Mouse (Mus musculus): ENCODE measurements around the gene Myrip. TPM values are rescaled to one million over a fixed set of nuclear protein-coding genes. Genes with fewer than 3 reads are reported as not detected.
"Not testable (repeated sequence)": the region's sequence is repeated elsewhere in the genome, so short reads cannot be mapped to it uniquely, and the experiment has no call there.

The Myrip gene
- total RNA-seq (2015) (0.46 TPM in 1 of 2 replicates, not detected in the other), total RNA-seq (2017) (not detected in 2 replicates)

DNA sequence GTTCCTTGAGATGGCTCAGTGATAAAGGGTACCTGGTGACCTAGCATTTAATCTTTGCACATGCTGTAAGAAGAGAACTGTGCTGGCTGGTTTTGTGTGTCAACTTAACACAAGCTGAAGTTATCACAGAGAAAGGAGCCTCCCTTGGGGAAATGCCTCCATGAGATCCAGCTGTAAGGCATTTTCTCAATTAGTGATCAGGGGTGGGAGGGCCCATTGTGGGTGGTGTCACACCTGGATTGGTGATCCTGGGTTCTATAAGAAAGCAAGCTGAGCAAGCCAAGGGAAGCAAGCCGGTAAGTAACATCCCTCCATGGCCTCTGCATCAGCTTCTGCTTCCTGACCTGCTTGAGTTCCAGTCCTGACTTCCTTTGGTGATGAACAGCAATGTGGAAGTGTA, at the start of gene Myrip:
Myrip (plus strand) TSS at position 301 of the 400 bp plus-strand sequence.
- not testable (repeated sequence) for ATAC-seq (ENCODE audit: poor library complexity, severe bottlenecking)

GRCm38 (mm10) chr9:120259805-120260204, 41.5 kb upstream of the Myrip start:
- ATAC-seq (ENCODE audit: poor library complexity, severe bottlenecking), result peak; percentile 98

- ATAC-seq (ENCODE audit: poor library complexity, severe bottlenecking), result no peak
These were observed 37.3 kb upstream of the Myrip start for GRCm38 (mm10) chr9:120263994-120264393.

- ATAC-seq (ENCODE audit: poor library complexity, severe bottlenecking), result no peak
These were observed 28.2 kb upstream of the Myrip start for GRCm38 (mm10) chr9:120273083-120273482.

DNA sequence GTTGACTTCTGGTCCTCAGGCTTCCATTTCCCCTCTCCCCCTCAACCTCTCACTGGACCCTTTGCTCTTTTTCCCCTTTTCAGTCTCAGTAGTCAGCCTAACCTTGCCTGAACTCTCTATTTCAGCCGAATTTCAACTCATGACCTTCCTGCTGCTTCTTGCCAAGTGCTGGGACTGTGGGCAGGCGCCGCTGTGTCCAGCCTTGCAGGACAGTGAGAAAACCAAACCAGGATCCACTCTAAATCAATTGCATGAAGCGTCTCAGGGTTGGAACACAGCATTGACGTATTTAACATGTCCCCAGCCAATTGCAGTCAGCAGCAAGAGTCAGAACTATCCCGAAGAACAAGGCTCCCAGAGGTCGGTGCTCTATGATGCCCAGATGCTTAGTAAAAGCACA, 26.1 kb upstream of the Myrip start:
- no peak for ATAC-seq (ENCODE audit: poor library complexity, severe bottlenecking)

DNA sequence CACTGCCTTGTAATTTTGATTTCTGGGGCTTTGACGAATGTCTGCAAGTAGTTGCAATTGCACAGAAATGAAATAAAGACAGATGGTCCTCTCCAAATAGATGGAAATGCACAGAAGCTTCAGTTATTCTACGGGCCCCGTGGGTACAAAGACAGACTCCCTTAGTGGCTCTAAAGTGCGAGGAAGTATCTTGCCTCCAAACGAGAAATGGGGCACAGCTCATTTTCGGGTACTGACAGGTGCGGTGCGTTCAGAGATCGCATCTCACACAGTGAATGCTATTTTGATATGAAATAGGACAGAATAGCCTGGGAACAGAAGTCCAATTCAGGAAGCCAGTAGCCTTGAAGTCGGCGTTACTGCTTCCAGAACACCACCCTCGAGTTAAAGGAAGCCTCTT, 20.2 kb upstream of the Myrip start:
- no peak for ATAC-seq (ENCODE audit: poor library complexity, severe bottlenecking)

DNA sequence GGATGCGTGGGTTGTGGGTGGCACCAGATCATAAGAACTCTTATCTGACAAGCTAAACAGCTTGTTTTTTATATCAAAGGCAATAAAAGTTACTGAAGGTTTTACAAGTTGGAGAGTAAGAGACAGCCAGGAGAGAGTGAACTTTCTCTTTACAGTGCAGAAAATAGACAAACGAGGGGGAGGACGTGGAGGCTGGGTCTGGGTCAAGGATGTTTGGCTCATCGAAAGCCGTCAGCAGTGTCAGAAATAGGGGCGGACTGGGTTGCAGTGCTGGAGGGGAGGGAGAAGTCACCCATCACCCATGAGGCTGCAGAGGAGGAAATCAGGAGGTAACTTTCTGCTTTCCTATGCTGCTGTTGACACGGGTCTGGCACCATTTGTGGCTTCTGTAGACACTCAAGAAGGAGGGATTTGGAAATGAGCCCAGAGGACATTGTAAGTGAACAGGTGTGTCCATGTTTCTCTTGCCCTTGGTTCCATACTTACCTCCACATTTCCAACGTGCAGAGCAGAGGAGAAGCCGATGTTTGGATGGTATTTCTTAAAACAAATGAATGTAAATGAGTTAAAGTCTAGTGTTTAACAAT, 18.8 kb upstream of the Myrip start:
- no peak for ATAC-seq (ENCODE audit: poor library complexity, severe bottlenecking)

- ATAC-seq (ENCODE audit: poor library complexity, severe bottlenecking), result no peak
These were observed 17.8 kb upstream of the Myrip start for GRCm38 (mm10) chr9:120283556-120283955.

- no peak for ATAC-seq (ENCODE audit: poor library complexity, severe bottlenecking)
These were observed 13.3 kb upstream of the Myrip start for GRCm38 (mm10) chr9:120288011-120288410.

GRCm38 (mm10) chr9:120290375-120290774, 10.9 kb upstream of the Myrip start:
- ATAC-seq (ENCODE audit: poor library complexity, severe bottlenecking), result no peak

- ATAC-seq (ENCODE audit: poor library complexity, severe bottlenecking), result no peak
These were observed 8.8 kb upstream of the Myrip start for GRCm38 (mm10) chr9:120292488-120292887.

DNA sequence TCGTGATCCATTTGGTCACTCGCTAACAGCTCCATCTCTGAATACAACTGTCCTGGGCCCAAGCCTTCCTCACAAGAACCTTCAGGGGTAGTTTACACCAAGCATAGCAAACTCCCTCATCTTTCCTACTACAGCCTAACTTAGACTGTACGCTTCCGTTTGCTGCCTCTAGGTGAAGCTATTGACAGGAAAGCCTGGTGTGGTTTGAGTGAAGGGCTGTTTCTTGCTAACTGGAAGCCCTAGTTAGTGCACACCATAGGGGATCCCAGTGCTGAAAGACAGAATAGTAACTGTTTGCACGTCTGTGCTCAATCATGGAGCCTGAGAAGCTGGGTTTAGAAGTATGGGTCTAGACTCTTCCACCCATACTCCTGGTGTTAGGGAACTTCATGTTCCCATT, 5.8 kb upstream of the Myrip start:
- no peak for ATAC-seq (ENCODE audit: poor library complexity, severe bottlenecking)

- no peak for ATAC-seq (ENCODE audit: poor library complexity, severe bottlenecking)
These were observed 4.4 kb upstream of the Myrip start for GRCm38 (mm10) chr9:120296938-120297337.

- no peak for ATAC-seq (ENCODE audit: poor library complexity, severe bottlenecking)
These were observed 1.9 kb upstream of the Myrip start for GRCm38 (mm10) chr9:120299429-120299828.

DNA sequence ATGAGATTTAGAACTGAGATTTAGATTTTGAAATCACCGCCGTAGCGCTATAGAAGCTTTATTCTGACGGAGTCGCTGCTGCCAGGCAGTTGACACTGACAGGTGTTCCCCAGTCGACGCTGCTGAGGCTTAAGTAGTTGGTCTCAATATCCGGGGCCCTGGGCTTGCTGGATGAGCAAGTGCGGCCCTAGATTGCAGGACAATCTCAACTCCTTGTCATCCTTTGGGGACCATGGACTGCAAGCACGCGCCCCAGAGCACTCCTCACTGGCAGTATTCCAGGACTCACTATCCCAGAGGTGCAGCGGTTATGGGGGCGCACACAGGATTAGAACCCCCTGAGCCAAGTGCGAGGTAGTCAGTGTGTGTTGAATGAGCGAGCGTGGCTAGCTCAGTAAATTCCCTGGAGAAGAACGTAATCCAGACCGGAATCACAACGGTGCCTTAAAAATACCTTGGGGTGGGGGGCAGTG, 1.7 kb downstream of the Myrip start:
- no peak for ATAC-seq (ENCODE audit: poor library complexity, severe bottlenecking)

DNA sequence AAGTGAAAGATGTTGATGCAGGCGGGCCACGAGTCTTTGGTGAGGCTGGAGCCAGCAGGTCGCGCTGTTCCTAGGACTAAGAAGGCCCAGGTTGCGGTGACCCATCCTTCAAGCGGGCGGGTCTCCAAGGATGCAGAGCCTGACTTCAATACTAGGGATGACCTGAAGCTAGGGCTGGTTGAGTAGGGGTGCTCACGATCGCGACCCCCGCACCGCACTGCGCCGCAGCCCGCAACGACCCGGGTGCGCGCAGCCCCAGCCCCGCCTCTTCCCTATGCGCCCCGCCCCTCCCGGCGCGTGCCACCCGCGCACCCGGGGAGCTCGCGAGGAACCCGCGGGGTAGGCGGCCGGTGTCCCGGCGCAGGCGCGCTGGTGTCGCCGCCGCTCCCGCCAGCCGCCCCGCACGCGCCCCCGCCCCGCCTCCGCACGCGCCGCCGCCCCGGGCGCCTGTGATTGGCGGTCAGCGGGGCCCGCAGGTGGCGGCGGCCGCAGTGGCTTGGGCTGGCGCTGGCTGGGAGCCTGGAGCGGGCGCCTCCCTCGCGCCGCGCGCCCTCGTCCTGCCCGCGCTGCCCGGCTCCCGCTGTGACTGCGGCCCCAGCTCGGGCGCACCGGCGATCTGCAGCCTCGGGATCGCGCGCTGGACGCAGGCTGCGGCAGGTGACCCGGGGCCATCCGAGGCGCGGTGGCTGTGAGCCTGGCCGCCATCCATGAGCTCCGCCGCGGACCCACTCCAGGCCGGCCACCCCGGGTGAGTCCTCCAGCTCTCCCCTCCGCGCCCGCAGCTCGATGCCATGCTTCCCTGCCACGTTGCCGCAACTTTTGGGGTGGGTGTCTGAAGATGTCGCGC, 2.4 kb downstream of the Myrip start:
- ATAC-seq (ENCODE audit: poor library complexity, severe bottlenecking), result no peak

DNA sequence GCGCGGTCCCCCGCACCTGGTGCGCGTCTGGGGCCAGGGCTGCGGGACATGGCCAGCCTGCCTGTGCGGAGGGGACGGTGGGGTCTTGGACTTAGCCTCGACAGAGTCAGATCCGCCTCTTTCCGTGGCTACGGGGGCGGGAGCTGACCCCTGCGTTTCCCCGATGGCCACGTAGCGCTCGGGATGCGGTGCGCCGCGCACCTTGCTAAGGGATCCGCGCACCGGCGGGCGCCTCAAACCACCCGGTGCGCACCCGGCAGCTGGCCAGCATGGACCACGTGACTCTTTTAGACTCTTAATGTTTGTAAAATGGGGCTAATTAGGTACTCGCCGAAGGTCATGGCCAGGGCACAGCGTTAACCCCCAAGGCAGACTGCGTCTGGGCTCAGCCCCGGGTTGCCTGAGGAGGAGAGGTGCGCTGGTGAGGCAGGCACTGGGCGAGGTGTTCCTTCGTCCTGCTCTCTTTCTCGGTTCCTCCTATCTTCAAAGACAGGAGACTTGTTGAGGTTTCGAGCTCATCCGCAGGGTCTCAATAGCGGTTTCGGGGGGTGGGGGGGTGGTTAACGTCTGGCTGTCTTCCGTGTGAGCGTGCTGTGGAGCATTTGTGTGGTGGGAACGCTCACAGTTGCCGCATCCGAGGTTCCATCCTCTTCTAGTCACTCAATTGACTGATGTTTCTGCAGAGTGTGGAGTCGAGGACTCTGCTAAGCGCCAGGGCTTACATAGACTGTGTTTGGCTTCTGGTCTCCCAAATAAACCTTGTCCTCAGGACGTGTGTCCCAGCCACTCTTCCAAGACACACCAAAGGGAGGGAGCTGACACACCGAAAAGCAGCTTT, 3.2 kb downstream of the Myrip start:
- ATAC-seq (ENCODE audit: poor library complexity, severe bottlenecking), result no peak

DNA sequence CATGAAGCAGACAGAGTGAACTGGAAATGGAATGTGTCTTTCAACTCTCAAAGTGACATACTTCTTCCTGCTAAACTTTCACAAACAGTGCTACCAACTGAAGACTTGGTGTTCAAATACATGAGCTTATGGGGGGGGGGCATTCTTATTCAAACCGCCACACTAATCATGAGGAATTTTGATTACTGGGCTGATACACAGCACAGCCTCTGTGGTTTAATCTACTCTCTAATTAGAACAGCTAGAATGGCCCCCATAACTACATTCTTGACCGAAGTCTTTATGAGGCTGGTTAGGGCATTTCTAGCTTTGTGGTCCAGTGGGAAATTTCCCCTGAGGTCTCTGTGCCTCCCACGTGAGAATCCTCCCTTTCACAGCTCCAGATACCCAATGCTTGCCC, 13.9 kb downstream of the Myrip start:
- ATAC-seq (ENCODE audit: poor library complexity, severe bottlenecking), result no peak

- ATAC-seq (ENCODE audit: poor library complexity, severe bottlenecking), result no peak
These were observed 17.8 kb downstream of the Myrip start for GRCm38 (mm10) chr9:120319099-120319498.

GRCm38 (mm10) chr9:120320573-120320972, 19.3 kb downstream of the Myrip start:
- no peak for ATAC-seq (ENCODE audit: poor library complexity, severe bottlenecking)

DNA sequence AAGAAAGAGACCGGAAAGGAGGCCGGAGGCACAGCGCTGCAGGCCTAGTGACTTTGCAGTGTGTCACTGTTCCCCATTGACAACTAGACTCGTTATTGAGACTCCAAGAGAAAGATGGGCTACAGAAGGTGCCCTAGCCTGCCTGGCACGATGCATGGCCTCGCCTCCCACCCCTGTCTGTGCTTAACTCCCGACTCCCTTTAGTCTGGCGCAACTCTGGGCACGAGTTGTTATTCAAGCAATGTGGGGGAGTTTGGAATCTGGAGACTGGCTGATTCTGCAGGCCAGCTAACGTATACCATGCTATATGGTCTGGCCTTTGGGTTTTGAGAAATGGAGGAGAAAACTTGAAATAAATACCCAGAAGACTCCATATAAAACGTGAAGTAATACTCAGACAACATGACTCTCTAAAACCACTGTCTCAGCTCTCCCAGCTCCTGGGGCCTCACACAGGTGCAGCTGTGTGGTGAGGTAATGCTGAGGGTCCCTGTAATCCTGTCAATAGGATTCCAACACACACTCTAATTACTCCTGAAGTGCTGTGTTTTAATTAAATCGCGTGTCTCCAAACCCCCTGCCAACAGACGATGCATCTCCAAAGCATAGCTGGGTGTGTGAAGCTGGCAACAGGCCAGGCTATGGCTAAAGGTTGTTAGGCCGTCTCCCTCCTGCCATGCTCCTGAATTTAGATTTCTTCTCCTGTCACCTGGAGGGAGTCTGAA, 21.6 kb downstream of the Myrip start:
- no peak for ATAC-seq (ENCODE audit: poor library complexity, severe bottlenecking)

Data from megakaryocyte, adult 5-6 weeks (primary cell).